Mouse (Mus musculus) urinary bladder, adult 18-20 months (tissue): ENCODE measurements around the gene C1qtnf4.
A peak's percentile ranks its signal among the peaks of the same experiment; 100 is the strongest.

Source experiments
- DNase-seq, 2 experiments: peaks; one replicate each; pipeline ENCODE4 v3.0.0; 2022; ENCODE audit warnings: low spot score in 2 of 2, mixed read lengths in 2 of 2

Gene C1qtnf4

DNA sequence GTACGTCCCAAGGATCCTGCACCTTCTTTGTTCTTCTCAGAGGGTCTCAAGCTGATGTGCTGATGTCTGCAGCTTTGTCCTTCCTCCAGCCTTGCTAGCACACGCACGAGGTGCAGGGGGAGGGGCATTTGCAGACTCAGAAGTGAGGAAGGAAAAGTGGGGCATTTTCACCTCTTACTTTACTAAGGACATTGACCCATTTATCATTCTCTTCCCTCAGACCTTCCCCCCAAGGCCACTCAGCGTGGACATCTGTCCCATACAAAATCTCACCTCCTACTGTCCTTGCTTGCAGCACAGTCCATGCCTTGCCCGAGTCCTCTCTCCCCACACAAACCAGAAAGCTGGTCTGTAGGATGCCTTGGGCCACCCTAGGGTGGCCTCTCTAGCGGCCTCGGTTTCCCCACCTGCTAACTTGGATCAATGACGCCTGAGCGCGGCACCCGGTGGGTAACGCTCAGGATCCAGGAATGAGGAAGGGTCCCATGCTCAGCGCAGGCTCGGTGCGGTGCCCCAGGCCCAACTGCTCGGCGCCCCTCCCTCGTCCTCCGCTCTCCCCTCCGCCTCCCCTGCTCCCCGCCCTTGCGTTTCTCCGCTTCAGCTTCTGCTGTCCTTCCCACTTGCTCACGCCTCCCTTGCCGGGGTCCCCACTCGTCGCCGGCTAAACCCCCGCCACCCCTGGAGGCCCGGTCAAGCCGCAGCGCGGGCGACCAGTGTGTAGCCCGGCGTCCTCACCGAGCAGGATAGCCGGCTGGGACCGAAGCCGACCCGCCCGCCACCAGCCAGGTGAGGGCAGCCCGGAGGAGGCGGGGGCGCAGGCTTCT is at the start of gene C1qtnf4:
C1qtnf4 (plus strand) TSS at position 643 of the 824 bp plus-strand sequence.
- peak in 1 of 2 experiments; percentile 13 for DNase-seq

DNA sequence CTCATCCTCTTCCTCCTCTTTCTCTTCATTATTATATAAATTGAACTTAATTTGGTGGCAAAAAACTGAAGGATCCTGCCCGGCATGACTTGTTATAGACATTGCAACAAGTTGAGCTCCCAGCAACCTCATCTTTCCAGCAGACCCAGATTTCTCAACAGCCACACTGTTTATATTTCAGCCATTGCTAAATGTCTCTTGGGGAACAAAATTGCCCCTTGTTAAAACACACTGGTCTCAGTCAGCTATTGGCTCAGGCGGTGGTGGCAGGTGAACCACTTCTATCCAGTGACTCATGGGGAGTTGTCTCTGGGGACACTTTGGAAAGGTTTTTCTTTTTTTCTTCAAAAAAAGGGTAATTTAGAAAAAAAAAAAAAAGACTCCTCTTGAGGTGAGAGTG is 47.0 kb upstream of the C1qtnf4 start:
- no peak for DNase-seq

DNA sequence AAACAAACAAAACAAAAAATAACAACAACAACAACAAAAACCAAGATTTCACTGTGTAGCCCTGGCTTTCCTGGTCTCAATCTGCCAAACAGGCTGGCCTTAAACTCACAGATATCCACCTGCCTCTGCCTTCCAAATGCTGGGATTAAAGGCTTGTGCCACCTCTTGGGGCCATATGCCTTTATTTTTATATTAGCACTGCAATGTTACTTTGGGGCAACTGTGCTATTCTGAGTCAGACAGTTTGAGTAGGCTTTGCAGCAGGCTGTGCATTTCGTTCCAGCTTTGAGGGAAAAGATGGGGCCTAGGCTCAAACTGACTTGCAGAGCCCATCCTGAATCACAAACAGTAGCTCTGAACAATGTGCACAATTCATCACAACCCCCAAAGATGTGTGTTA is 42.0 kb upstream of the C1qtnf4 start:
- DNase-seq: no peak

DNA sequence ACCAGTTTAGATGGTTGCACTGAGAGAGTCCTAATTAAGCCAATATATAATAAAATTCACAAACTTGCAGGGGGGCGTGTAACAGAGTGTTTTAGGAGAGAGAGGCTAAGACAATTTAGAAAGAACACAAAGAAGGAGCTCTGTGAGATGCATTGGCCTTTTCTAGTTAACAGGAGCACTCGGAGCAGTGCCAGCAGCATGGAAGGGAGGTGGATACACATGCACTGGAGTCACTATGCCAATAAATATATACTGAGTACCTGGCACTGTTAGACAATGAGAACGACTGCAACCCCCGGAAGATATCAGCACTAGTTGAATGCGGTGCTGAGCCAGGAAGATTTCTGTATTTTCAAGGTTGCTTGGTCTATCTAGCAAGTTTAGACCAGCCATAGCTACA is 41.4 kb upstream of the C1qtnf4 start:
- no peak for DNase-seq

DNA sequence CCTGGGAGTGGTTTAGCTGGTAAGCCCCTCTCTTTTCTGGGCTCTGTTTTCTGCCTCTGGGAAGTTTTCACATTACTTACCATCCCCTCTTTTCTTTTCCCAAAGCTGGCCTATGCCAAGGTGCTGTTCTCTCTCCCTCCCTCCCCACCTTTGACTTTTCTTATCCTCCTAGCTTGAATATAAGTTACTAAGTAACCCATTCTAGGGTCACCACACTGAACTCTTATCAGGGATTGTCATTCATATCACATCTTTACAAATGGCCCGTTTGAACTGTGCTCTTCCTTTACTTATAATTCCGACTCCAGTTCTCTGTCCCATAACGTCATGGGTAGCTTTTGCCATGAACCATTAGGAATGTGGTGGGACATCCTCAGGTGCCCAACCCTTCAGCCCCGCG is 40.4 kb upstream of the C1qtnf4 start:
- no peak for DNase-seq

DNA sequence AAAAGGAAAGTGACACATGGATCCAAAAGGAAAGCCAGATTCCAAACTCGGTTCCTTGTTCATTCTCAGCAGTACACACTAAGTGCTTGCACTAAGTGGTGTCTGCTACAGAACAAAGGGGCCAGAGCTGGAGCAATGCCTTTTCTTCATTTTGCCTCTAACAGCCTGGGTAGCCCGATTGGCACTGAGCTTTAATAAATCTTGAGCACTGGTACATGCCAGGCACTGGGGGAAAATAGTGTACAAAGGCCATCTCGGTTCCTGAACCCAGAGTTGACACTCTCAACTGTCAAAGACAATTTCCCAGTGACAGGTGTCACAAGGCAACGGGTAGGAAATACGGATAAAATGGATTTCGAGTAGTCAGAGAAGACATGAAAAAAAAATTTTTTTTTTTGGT is 39.5 kb upstream of the C1qtnf4 start:
- no peak for DNase-seq

DNA sequence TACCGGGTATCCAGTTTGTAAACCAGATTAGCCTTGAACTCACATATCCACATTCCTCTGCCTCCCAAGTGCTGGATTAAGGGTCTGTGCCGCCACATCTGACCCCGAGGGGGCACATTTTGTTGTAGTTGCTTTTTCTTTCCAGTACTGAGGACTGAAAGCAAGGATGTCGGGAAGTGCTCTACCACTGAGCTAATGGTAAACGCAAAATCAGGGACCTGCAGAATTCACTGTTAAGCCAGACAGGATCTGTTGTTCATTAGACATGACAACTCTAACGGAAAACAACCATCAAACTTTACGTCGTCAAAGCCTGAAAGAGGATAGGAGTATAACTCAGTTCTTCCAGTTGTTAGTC is 39.1 kb upstream of the C1qtnf4 start:
- no peak for DNase-seq

DNA sequence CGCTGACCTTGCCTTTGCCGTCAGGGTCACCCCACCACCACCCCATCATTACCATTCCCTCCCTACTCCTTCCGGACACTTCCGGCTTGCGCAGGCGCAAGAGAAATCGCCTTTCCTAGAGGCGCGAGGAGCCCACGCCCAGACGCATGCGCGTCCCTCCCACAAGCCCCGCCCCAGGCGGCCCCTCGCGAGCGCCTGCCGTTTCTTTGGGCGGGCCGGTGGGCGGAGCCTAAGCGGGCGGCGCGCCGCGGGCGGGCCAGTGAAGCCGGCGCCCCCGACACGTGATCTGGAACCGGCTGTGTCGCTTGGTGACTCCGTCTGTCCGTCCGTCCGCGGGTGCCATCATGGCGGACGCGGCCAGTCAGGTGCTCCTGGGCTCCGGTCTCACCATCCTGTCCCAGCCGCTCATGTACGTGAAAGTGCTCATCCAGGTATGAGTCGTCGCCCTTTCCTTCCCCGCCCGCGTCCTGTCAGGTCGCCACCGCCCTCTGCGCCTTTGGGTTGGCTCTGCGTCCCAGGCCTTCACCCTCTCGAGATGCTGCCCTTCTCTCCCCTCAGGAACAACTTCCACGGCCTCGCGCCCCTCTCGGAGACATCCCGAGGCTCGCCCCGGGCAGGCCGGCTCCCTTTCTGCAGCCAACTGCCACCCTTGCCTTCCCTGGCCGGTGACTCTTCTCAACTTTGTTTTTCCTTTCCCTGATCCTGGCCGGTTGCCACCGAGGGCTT is 38.5 kb upstream of the C1qtnf4 start, which contains the start of gene Mtch2:
Mtch2 (plus strand) TSS at position 201 of the 726 bp plus-strand sequence.
- peak; percentile 98 for DNase-seq

DNA sequence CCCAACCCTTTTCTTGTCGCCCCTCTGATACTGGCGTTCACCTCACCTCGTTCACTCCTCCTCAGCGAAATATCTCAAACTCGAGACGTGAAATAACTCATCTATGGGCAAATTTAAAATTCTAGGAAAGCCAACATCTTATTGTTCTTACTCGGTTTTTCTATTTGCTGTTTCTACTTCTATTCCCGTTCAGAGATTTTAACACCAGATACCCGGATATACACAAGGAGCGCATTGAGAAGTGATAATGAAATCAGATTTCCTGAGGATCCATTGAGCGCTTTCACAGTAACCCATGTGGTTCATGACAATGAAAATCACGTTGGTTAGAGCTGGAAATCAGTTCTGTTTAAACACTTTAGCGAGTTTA is 38.0 kb upstream of the C1qtnf4 start:
- no peak for DNase-seq

DNA sequence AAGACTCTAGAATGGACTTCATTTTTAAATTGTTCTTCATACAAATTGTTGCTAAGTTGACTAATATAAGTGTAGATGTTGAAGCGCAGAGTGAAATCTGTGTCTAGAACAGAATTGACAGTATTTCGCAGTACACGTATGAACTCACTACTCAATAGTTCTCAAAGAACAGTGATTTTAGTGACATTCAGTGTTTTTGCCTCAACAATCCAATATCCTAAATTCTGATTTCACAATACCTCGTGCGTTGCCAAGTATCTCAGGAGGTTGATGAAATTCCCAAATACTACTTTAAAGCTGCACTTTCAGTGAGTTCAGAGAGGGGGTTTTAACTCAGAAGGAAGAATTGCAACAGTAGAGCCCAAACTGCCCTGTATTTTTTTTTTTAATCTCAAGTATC is 37.3 kb upstream of the C1qtnf4 start:
- DNase-seq: no peak

DNA sequence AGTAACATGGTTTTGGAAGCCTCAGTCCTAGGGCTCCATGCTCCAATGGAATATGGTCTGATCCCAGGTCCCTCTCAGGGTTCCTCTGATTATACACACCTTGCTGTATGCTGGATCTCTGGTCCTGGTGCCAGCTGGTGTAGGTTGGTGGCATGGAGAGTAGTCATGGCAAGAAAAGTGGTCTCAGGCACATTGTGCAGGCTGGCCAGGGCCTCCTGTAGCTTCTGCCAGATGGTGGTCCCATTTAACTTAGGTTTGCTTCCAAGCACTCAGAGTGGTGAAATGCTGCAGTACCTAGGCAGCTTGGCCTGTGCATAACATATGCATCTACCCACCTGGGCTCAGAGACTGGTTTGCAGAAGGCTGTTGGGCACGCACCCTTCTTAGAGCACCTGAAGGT is 35.3 kb upstream of the C1qtnf4 start:
- no peak for DNase-seq

DNA sequence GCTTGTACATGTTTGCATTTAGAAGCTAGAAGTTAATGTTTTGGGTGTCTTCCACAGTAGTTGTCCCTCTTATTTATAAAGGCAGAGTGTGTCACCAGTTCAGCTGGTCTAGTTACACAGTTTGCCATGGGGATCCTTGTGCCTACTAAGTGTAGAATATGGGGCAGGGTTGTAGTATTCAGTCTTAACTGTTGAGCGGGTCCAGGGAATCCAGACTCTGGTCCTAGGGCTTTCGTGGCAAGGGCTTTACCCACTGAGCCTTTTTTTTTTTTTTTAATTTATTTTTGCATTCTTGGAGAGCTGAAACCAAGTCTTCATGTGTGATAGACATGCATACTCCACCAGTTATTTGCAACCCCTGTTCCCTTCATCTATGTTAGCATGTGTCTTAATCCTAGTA is 24.2 kb upstream of the C1qtnf4 start:
- DNase-seq: no peak

DNA sequence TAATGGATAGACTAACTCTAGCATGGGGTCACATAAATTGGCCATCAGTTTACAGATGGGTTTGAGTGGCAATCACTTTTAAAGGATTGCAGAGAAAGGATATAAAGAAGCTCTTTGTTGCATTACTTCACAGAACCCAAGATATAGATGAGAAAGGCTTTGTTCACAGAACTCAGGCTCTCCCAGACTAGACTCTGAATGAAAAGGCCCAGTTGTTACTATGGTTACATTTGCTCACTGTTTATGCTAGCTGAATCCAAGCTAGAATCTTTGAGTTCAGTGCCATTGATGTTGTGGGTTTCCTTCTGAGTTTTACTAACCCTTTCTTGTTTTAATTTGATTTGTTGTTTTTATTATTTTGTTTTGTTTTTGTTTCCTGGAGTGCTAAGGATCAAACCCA is 21.5 kb upstream of the C1qtnf4 start:
- DNase-seq: no peak

DNA sequence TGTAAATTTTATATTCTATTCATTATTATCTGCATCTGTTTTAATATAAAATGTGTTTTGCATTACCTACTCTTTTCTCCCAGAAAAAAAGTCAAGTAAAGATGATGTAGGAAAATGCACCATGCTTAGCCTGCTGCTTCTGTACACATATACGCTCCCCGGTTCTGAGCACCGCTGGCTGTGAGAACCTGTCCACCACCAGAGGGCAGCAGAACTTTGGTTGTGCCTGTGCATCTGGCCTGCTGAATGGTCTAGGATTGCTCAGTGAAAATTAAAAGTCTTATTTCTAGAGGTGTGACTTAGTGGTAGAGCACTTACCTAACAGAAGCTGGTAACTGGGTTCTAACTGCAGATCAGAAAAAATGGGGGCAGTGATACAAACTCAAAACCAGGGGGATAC is 19.1 kb upstream of the C1qtnf4 start:
- peak; percentile 62 to 66 for DNase-seq

DNA sequence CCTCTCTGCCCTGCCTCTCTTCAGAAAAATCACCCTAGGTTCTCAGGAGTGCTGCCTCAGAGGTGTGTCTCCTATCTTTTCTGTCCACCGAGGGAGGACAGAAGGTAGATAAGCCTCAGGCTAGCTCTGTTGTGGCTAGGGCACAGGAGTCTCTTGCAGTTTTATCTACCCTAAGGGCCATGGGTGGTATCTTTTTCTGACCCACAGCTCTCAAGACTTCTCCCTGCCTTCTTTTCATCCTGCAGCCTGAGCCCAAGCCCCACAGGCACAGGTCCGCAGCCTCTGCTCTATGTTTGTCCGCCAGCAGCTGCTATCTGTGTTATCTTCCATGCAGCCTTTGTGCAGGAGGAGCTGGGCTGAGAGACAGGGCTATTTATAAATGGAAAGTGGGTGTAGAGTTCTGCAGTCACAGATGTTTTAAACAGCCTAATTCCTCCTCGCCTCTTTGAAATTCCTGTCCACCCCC is 15.5 kb upstream of the C1qtnf4 start:
- DNase-seq: no peak

DNA sequence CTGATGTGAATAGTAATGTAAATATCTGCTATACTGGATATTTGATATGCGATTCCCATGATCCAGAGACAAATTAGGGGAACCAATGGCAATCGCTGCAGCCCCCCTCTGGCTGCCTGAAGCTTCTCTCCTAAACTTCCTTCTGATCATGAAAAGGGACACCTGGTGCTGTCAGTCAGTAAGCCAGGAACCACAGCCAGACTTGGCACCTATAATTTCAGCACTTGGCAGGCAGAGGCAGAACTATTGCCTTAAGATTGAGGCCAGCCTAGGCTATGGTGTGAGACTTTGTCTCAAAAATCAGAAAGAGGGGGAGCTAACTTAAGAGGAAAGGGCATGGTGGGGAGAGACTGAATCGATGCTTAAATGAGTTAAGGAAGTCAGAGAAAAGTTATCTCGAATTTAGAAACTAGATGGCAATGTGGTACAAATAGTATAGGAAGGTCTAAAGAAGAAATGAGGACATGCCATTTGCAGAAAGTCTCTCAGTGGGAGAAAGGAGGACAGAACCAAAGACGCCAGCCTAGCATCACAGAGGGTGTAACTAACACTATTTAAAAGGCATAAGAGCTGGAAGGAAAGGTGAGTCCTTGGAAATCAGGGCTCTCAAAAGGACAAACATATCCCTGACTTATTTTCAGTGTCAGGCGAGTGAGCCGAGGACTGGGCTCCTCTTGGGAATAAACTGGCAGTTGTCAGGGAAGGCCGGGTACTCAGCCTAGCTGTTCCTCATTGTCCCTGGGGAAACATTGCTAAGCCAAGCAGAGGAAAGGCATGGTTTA is 14.3 kb upstream of the C1qtnf4 start:
- no peak for DNase-seq

DNA sequence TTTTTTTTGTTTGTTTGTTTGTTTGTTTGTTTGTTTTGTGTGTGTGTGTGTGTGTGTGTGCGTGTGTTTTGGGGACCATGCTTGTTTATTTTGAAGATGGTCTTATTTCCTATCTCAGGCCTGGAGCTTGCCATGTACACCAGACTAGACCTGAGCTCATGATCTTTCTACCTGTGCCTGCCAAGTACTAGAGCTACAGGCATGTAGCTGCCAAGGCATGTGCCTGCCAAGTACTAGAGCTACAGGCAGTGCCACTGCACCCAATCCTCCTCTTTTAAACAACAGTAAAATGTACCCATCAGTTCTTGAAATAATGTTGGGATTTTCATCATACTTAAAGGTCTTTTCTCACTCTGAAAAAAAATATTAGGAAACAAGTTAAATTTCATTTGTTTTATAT is 11.6 kb upstream of the C1qtnf4 start:
- DNase-seq: no peak

DNA sequence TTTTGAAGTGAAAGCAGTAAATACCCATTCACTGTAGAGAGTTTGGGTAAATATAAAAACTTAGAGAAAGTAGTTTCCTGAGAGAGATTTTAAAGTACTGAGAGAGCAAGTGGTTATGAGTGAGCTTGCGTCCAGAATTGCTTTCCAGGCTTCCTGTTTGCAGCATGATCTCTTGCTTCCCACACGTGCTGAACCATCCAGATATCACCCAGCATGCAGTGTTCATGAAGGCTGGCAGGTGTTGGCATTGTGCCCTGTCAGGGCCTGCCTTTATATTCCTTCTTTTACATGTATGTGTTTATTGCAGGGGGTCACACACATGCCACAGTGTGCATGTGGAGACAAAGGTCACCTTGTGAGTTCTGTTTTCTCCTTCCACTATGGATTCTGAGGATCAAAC is 10.4 kb upstream of the C1qtnf4 start:
- DNase-seq: no peak

DNA sequence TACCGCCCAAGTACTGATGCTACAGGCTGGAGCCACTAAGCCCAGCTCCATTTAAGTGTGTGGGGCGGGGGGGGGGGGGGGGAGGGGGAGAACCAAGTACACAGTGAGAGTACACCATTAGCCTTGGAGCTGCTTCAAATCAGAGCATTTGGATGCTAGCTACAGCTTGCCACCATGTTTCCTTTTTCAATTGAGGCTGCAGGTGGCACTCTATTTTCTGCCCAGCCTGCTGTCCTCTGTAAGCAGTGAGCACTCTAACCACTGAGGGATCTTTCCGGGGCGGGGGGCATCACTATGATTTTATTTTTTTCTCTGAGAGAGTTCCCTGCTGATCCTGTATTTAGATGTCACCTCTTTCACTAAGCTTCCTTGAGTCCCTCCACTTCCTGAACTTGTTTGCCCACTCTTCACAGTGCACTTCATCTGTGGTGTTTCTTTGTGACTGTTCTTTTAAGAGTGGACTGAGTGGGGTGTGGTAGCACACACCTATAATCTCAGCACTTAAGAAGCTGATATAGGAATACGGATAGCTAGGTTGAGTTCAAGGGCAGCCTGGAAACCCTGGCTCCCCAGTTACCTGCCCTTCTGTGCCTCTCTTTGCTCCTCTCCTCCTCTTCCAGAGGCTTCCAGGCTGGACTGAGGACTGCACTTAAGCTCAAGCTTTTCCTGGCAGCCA is 7.9 kb upstream of the C1qtnf4 start:
- no peak for DNase-seq

DNA sequence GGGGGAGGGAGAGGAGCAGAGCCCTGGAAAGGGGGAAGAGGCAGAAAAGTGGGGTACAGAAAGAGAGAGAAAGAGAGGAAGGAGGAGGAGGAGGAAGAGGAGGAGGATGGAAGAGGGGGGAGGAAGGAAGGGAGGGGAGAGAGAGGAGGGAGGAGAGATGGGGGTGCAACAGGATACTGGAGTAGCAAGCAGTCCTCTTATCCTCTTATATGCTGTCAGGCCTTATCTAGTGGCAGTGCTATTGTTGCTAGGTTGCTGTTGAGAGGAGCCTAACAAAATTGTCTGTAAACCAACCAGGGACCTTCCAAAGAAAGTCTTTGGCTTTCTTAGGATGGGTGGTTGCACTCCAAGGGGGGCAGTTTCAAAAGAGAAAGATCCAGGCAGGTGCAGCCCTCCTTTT is 6.2 kb upstream of the C1qtnf4 start:
- DNase-seq: no peak

DNA sequence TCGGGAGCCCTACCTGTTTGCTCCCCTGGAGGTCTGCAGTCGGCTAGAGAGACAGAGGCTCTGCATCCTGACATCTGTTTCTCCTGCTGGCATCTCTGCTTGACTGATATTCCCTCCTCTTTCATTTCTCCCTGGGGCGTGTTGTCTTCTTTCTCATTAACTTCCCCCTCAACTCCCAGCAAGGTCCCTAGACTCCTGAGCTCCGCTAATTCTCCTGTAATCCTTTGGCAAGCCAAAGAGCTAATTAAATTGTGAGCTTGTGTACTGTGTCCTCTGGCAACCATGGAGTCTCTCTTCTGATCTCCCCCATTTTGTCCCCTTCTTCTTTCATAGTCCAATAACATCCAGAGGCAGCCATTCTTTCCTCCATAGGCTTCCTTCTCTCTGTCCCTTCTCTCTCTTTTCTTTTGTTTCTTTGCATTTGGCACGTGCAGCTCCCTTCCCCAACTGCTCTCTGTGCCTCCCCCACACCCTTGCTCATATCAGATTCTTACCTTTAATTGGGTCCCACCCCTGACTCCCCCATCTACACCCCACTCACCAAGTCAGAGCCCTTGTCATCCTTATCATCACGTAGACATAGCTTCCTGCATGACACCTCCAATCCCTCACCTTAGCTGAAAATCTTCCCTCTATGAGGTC is 5.4 kb upstream of the C1qtnf4 start:
- DNase-seq: no peak
